Mouse (Mus musculus) pancreas, adult 10 weeks (tissue): ENCODE measurements around the gene Rsu1. TPM values are rescaled to one million over a fixed set of nuclear protein-coding genes. Genes with fewer than 3 reads are reported as not detected.

ENCODE experiments used
- polyA plus RNA-seq: library from polyadenylated mRNA; stranded (reverse); fragments of 350-450 nt; fragmentation: Illumina TruSeq; extraction: RNeasy Lipid Tissue Mini Kit (QIAGEN cat#74804); gene quantifications from one replicate; pipeline ENCODE4 v1.2.3, GENCODE M21; 2015; ENCODE audit warnings: low read depth, low replicate concordance; ENCODE audit not compliant: insufficient read depth

Rsu1 gene
- polyA plus RNA-seq: 19.8 TPM

GRCm38 (mm10) chr2:13271165-13271957, at the start of gene Rsu1:
Gene Rsu1 (minus strand): TSS chr2:13271415.

Other genes with a start within 250 kb of the Rsu1 start
- gene Cubn, start 220.4 kb upstream of the Rsu1 start, polyA plus RNA-seq: not detected